Mouse (Mus musculus): ENCODE measurements at regions not wholly inside any gene's neighbourhood (a gene's known extent, or its start where the extent isn't known, plus 50 kb on each side); places are given as distances from the start of the nearest gene placed in this dataset.

- ATAC-seq (no peak), DNase-seq (ENCODE audit: low spot score) (no peak)
- Histone ChIP-seq H3K4me2 (ENCODE audit: low read depth, low read length) (no peak overlapping the region), H3K9me3 (ENCODE audit: low read length) (no peaks in the 10 kb centered on the region), H3K27me3 (ENCODE audit: insufficient read depth, low read length) (no peaks in the 10 kb centered on the region), H3K4me1 (ENCODE audit: insufficient read depth, low read length) (no peaks in the 10 kb centered on the region), H3K9ac (replicated peaks; ENCODE audit: low read length) (no peak overlapping the region), H3K36me3 (ENCODE audit: insufficient read depth, low read length) (no peaks in the 10 kb centered on the region), H3K4me3 (ENCODE audit: low read length) (no peak overlapping the region), H3K27ac (no peak overlapping the region)
- WGBS, result 85% methylated on average over 13 of the region's 13 CpGs
- TF ChIP-seq CTCF (IDR thresholded peaks at IDR 0.05; ENCODE audit: low read depth), result no peak
Observed at GRCm38 (mm10) chr5:144678815-144679750, 82.5 kb downstream of the Tmem130 start.

GRCm38 (mm10) chr5:144684184-144684583 is 77.4 kb downstream of the Tmem130 start:
- DNase-seq (ENCODE audit: low spot score) (no peak), ATAC-seq (no peak)
- no peak overlapping the region for H3K27ac ChIP-seq
- no peaks in the 10 kb centered on the region for H3K36me3 ChIP-seq (ENCODE audit: insufficient read depth, low read length)
- no peak for TF ChIP-seq CTCF (IDR thresholded peaks at IDR 0.05; ENCODE audit: low read depth)
- H3K4me3 ChIP-seq (ENCODE audit: low read length), result no peak overlapping the region
- no peaks in the 10 kb centered on the region for H3K9me3 ChIP-seq (ENCODE audit: low read length)
- peaks cover 7% of the 10 kb centered on the region for H3K4me1 ChIP-seq (ENCODE audit: insufficient read depth, low read length)
- H3K9ac ChIP-seq (replicated peaks; ENCODE audit: low read length), result no peak overlapping the region
- WGBS, result 76% methylated on average over 1 of the region's 1 CpGs
- no peaks in the 10 kb centered on the region for H3K27me3 ChIP-seq (ENCODE audit: insufficient read depth, low read length)
- no peak overlapping the region for H3K4me2 ChIP-seq (ENCODE audit: low read depth, low read length)
